8 mouse cellular contexts compared by ENCODE assay signal in the genomic region with DNA sequence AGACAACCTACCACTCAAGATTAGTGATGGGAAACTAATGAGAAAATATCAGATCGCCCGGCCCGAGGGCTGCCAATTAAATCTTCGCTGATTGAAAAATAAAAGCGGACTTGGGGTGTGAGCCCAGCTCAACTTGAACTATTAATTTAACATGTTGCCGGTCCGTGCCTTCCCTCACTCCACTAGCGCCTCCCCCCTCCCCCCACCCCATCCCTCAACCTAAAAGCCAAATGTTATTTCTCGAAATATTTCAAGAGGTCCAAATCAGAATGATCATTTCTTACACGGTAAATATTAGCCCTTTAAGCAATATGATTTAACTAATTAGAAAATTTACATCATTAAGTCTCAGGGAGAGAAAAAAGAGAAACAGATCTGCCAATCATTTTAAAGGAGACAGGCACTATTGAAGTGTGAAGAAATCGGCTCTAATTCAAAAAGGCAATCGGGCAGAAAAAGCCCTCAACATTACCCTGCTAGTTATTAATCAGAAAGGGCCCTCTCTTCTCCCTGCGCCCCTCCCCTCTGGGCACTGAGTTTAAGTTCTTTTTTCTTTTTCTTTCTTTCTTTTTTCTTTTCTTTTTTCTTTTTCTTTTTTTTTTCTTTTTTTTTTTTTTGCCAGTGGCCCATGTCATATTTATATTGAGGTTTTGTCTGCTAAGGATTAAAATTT.
DNase-seq lines count a peak whose midpoint lies in the region; ATAC-seq and TF ChIP-seq lines count a peak whose summit lies in the region.

No protein-coding gene starts in this region.

- H3K36me3 ChIP-seq in kidney, embryonic 16.5 days (ENCODE audit: insufficient read depth, low read length) = no peaks in the 10 kb centered on the region
- H3K36me3 ChIP-seq in embryonic facial prominence, embryonic 14.5 days (ENCODE audit: control insufficient read depth, insufficient read depth, low read length) = no peaks in the 10 kb centered on the region
- H3K36me3 ChIP-seq in intestine, postnatal 0 days (ENCODE audit: control insufficient read depth, insufficient read depth) = no peaks in the 10 kb centered on the region
- H3K36me3 ChIP-seq in neural tube, embryonic 15.5 days = no peaks in the 10 kb centered on the region

- WGBS in kidney, embryonic 16.5 days = 4% methylated on average over 13 of the region's 13 CpGs
- 4% methylated on average over 13 of the region's 13 CpGs for WGBS in embryonic facial prominence, embryonic 14.5 days
- 11% methylated on average over 13 of the region's 13 CpGs for WGBS in intestine, postnatal 0 days
- WGBS in neural tube, embryonic 15.5 days = 3% methylated on average over 13 of the region's 13 CpGs

- H3K4me1 ChIP-seq in kidney, embryonic 16.5 days (ENCODE audit: insufficient read depth, low read length) = peaks cover 67% of the 10 kb centered on the region
- H3K4me1 ChIP-seq in embryonic facial prominence, embryonic 14.5 days (ENCODE audit: control insufficient read depth, insufficient read depth, low read length) = peaks cover 28% of the 10 kb centered on the region
- no peaks in the 10 kb centered on the region for H3K4me1 ChIP-seq in intestine, postnatal 0 days (replicated peaks; ENCODE audit: control insufficient read depth, insufficient read depth, low read length)
- H3K4me1 ChIP-seq in neural tube, embryonic 15.5 days = peaks cover 54% of the 10 kb centered on the region

- 0 out of 2 replicates have a peak, but pooled peaks cover 4% of the 10 kb centered on the region for H3K27me3 ChIP-seq in kidney, embryonic 16.5 days (ENCODE audit: insufficient read depth, low read length)
- H3K27me3 ChIP-seq in embryonic facial prominence, embryonic 14.5 days (replicated peaks; ENCODE audit: control insufficient read depth, insufficient read depth, low read length) = peaks cover 78% of the 10 kb centered on the region
- peaks cover 81% of the 10 kb centered on the region for H3K27me3 ChIP-seq in intestine, postnatal 0 days (replicated peaks; ENCODE audit: control insufficient read depth, insufficient read depth, low read length)
- peaks cover 29% of the 10 kb centered on the region for H3K27me3 ChIP-seq in neural tube, embryonic 15.5 days (replicated peaks)

- no peak for TF ChIP-seq CTCF in intestine, postnatal 0 days (IDR thresholded peaks at IDR 0.05; ENCODE audit: low read depth)

- no peak for DNase-seq in kidney, adult 18-20 months
- no peak for DNase-seq in embryonic facial prominence, embryonic 14.5 days (ENCODE audit: low spot score)
- no peak for DNase-seq in frontal cortex, adult 2 months (ENCODE audit: extremely low spot score in 1 of 2, low spot score in 1 of 2)
- DNase-seq in gastrocnemius, postnatal 14 days = no peak

- H3K9ac ChIP-seq in kidney, embryonic 16.5 days (replicated peaks; ENCODE audit: low read length) = peak overlapping the region; percentile 61
- H3K9ac ChIP-seq in embryonic facial prominence, embryonic 14.5 days (ENCODE audit: low read depth, low read length) = peak overlapping the region; percentile 34; the same call in 1 of the 2 replicates
- H3K9ac ChIP-seq in intestine, postnatal 0 days (ENCODE audit: low read depth, low read length) = no peak overlapping the region
- H3K9ac ChIP-seq in neural tube, embryonic 15.5 days (replicated peaks) = no peak overlapping the region

- H3K9me3 ChIP-seq in kidney, embryonic 16.5 days (ENCODE audit: low read length) = no peaks in the 10 kb centered on the region
- H3K9me3 ChIP-seq in embryonic facial prominence, embryonic 14.5 days (ENCODE audit: control insufficient read depth, low read length) = no peaks in the 10 kb centered on the region
- H3K9me3 ChIP-seq in intestine, postnatal 0 days (ENCODE audit: control insufficient read depth) = no peaks in the 10 kb centered on the region
- H3K9me3 ChIP-seq in neural tube, embryonic 15.5 days (replicated peaks) = no peaks in the 10 kb centered on the region

- H3K4me3 ChIP-seq in kidney, embryonic 16.5 days (ENCODE audit: low read length) = peak overlapping the region; percentile 42
- peak overlapping the region; percentile 28 for H3K4me3 ChIP-seq in embryonic facial prominence, embryonic 14.5 days (ENCODE audit: low read depth, low read length)
- H3K4me3 ChIP-seq in intestine, postnatal 0 days (ENCODE audit: low read depth, low read length) = peak overlapping the region; percentile 34
- peak overlapping the region; percentile 30 for H3K4me3 ChIP-seq in neural tube, embryonic 15.5 days (replicated peaks)

- H3K4me2 ChIP-seq in kidney, embryonic 16.5 days (replicated peaks; ENCODE audit: low read depth, low read length) = peak overlapping the region; percentile 69
- peak overlapping the region; percentile 56 for H3K4me2 ChIP-seq in embryonic facial prominence, embryonic 14.5 days (ENCODE audit: low read depth, low read length)
- H3K4me2 ChIP-seq in intestine, postnatal 0 days (replicated peaks; ENCODE audit: low read depth) = peak overlapping the region; percentile 54
- peak overlapping the region; percentile 56 for H3K4me2 ChIP-seq in neural tube, embryonic 15.5 days

- intact Hi-C loops in gastrocnemius, postnatal 14 days (cut with DNase I; ENCODE audit: low total_unique reads) = loop anchor here (10.0 kb wide), 2 partner anchors 208 to 248 kb away; a partner anchor contains a TSS

- peak overlapping the region; percentile 70 for H3K27ac ChIP-seq in kidney, embryonic 16.5 days (ENCODE audit: low read length)
- no peak overlapping the region for H3K27ac ChIP-seq in embryonic facial prominence, embryonic 14.5 days (replicated peaks; ENCODE audit: low read depth, low read length)
- H3K27ac ChIP-seq in intestine, postnatal 0 days (ENCODE audit: low read depth, low read length) = no peak overlapping the region
- H3K27ac ChIP-seq in neural tube, embryonic 15.5 days (replicated peaks) = peak overlapping the region; percentile 65; the same call in 1 of the 2 replicates

- no peak for ATAC-seq in kidney, embryonic 16.5 days (ENCODE audit: low FRiP score, low TSS enrichment)
- ATAC-seq in embryonic facial prominence, embryonic 14.5 days (ENCODE audit: low read depth) = no peak
- no peak for ATAC-seq in intestine, postnatal 0 days
- no peak for ATAC-seq in neural tube, embryonic 15.5 days (ENCODE audit: low FRiP score)
- no peak for ATAC-seq in frontal cortex, adult (ENCODE audit: low TSS enrichment)

Comparison
In these comparisons a context has a peak if more than half of its experiments do, and no peak if none do; other contexts are left out.
1. H3K27ac ChIP-seq: peak in kidney, embryonic 16.5 days (single experiment) and neural tube, embryonic 15.5 days (single experiment); none in embryonic facial prominence, embryonic 14.5 days (single experiment) and intestine, postnatal 0 days (single experiment).
2. H3K9ac ChIP-seq: peak in kidney, embryonic 16.5 days (single experiment) and embryonic facial prominence, embryonic 14.5 days (single experiment); none in intestine, postnatal 0 days (single experiment) and neural tube, embryonic 15.5 days (single experiment).
3. Peak in every context shown above with its lines, with median percentiles within 50 percentile points of each other: H3K4me2 ChIP-seq and H3K4me3 ChIP-seq.